Mouse (Mus musculus) naive thymus-derived CD4-positive, alpha-beta T cell, adult 2 months (primary cell): ENCODE data around the gene Slco1c1.

Source experiments
- DNase-seq: peaks from one replicate; pipeline ENCODE4 v3.0.0-alpha.2; 2011; ENCODE audit warnings: low read depth

Gene Slco1c1

GRCm38 (mm10) chr6:141523747-141524640 lies at the start of gene Slco1c1:
Slco1c1 (plus strand) TSS chr6:141524368.
- no peak for DNase-seq

GRCm38 (mm10) chr6:141474696-141475095 lies 49.5 kb upstream of the Slco1c1 start:
- no peak for DNase-seq

- no peak for DNase-seq
Measured at GRCm38 (mm10) chr6:141485302-141486021, 38.7 kb upstream of the Slco1c1 start.

- no peak for DNase-seq
Measured at GRCm38 (mm10) chr6:141487266-141487665, 36.9 kb upstream of the Slco1c1 start.

- DNase-seq = peak; percentile 4
Measured at GRCm38 (mm10) chr6:141488619-141489018, 35.5 kb upstream of the Slco1c1 start.

- DNase-seq = no peak
Measured at GRCm38 (mm10) chr6:141494909-141495308, 29.3 kb upstream of the Slco1c1 start.

GRCm38 (mm10) chr6:141495634-141496418 lies 28.3 kb upstream of the Slco1c1 start:
- no peak for DNase-seq

GRCm38 (mm10) chr6:141499511-141499910 lies 24.7 kb upstream of the Slco1c1 start:
- DNase-seq = no peak

GRCm38 (mm10) chr6:141501171-141501570 lies 23.0 kb upstream of the Slco1c1 start:
- DNase-seq = no peak

GRCm38 (mm10) chr6:141522541-141522940 lies 1.6 kb upstream of the Slco1c1 start:
- DNase-seq = no peak

GRCm38 (mm10) chr6:141525787-141526186 lies 1.6 kb downstream of the Slco1c1 start:
- DNase-seq = no peak

- no peak for DNase-seq
Measured at GRCm38 (mm10) chr6:141530865-141531264, 6.7 kb downstream of the Slco1c1 start.

GRCm38 (mm10) chr6:141537298-141537697 lies 13.1 kb downstream of the Slco1c1 start:
- no peak for DNase-seq

GRCm38 (mm10) chr6:141541136-141541535 lies 17.0 kb downstream of the Slco1c1 start:
- DNase-seq = no peak

GRCm38 (mm10) chr6:141543344-141543743 lies 19.2 kb downstream of the Slco1c1 start:
- DNase-seq = no peak

GRCm38 (mm10) chr6:141558118-141558517 lies 34.0 kb downstream of the Slco1c1 start:
- DNase-seq = no peak

GRCm38 (mm10) chr6:141567366-141567765 lies 43.2 kb downstream of the Slco1c1 start:
- no peak for DNase-seq

GRCm38 (mm10) chr6:141567852-141568558 lies 43.8 kb downstream of the Slco1c1 start:
- no peak for DNase-seq

GRCm38 (mm10) chr6:141568559-141568946 lies 44.4 kb downstream of the Slco1c1 start:
- DNase-seq = no peak

- DNase-seq = no peak
Measured at GRCm38 (mm10) chr6:141576646-141577200, 52.6 kb downstream of the Slco1c1 start.

GRCm38 (mm10) chr6:141584791-141585403 lies 60.7 kb downstream of the Slco1c1 start:
- no peak for DNase-seq
